Mouse (Mus musculus) right cerebral cortex, postnatal 25 days (tissue): ENCODE data around the gene Pdzd7.

Experiments used
- DNase-seq: peaks from one replicate; pipeline ENCODE4 v3.0.0; 2022

The Pdzd7 gene

GRCm38 (mm10) chr19:45045651-45046050 lies at the start of gene Pdzd7:
Gene Pdzd7, minus strand, starts transcription at chr19:45045717.
- no peak for DNase-seq

GRCm38 (mm10) chr19:45081841-45082550 lies 36.5 kb upstream of the Pdzd7 start:
- no peak for DNase-seq

GRCm38 (mm10) chr19:45081279-45081678 lies 35.8 kb upstream of the Pdzd7 start:
- DNase-seq = peak; percentile 42

- DNase-seq = no peak
Measured at GRCm38 (mm10) chr19:45080711-45081110, 35.2 kb upstream of the Pdzd7 start.

- peak; percentile 52 for DNase-seq
Measured at GRCm38 (mm10) chr19:45079769-45080515, 34.4 kb upstream of the Pdzd7 start.

GRCm38 (mm10) chr19:45078971-45079764 lies 33.7 kb upstream of the Pdzd7 start:
- no peak for DNase-seq

GRCm38 (mm10) chr19:45077742-45078645 lies 32.5 kb upstream of the Pdzd7 start:
- no peak for DNase-seq

DNA sequence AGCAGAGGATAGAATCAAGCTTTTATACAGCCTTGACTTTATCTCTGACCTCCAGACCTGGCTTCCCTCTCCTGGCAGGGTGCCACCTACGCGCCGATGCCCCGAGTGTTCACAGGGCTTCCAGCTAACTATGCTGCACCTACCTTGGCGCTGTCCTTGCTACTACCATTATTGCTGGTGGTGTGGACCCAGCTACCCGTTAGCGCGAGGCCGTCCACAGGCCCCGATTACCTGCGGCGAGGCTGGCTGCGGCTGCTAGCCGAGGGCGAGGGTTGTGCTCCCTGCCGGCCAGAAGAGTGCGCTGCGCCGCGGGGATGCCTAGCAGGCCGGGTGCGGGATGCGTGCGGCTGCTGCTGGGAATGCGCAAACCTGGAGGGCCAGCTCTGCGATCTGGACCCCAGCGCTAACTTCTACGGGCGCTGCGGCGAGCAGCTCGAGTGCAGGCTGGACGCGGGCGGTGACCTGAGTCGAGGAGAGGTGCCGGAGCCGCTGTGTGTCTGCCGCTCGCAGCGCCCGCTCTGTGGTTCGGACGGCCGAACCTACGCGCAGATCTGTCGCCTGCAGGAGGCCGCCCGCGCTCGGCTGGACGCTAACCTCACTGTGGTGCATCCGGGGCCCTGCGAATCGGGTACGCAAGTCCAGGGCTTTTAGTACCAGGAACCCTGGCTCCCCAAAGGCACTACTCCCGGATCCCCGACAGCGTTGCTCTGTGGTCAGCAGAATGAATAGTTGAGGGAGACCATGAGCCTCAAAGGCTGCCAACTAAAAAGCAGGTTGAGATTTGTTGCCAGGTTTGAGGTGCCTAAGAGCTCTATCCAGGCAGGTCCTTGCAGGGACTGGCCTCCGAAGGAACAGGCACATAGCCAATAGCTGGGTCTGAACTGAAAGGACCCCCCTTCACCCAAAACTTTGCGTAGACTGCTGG lies 31.3 kb upstream of the Pdzd7 start:
- DNase-seq = peak; percentile 47

- DNase-seq = no peak
Measured at GRCm38 (mm10) chr19:45076036-45076575, 30.6 kb upstream of the Pdzd7 start.

DNA sequence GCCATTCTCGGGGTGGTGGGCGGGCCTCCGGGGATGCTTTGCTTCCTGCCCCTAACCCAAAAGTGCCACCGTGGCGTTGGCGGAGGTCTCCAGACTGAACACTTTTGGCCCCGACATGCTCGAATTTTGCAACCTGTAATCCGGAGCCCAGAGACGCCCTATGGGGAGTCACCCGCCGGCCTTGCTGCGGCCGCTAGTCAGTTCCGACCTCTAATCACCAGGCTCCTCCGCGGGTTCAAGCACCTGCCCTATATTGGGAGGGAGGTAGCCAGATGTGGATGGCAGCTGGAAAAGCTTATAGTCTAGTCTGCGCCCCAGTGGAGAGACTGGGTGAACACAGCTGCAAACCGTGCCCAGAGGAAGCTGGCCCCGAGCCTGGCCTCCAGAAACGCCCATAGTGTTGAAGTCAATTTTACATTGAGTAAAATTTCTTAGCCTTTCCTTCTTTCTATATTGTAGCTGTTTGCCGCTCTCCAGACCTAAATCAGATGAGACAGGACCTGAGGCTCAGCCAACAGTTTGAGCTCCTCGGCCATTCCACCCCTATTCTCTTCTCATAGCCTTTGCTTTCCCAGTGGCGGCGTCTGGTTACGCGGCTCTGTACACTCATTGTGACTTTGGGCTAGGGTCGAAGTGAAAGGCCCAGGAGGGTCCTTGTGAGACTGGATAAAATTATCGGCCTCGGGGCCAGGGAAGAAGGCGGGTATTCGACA lies 30.0 kb upstream of the Pdzd7 start:
- DNase-seq = no peak

GRCm38 (mm10) chr19:45074580-45075322 lies 29.2 kb upstream of the Pdzd7 start, which contains the start of gene Kazald1:
Gene Kazald1, plus strand, starts transcription at chr19:45075241.
- DNase-seq = peak; percentile 91

GRCm38 (mm10) chr19:45073871-45074542 lies 28.5 kb upstream of the Pdzd7 start:
- DNase-seq = peak; percentile 73

DNA sequence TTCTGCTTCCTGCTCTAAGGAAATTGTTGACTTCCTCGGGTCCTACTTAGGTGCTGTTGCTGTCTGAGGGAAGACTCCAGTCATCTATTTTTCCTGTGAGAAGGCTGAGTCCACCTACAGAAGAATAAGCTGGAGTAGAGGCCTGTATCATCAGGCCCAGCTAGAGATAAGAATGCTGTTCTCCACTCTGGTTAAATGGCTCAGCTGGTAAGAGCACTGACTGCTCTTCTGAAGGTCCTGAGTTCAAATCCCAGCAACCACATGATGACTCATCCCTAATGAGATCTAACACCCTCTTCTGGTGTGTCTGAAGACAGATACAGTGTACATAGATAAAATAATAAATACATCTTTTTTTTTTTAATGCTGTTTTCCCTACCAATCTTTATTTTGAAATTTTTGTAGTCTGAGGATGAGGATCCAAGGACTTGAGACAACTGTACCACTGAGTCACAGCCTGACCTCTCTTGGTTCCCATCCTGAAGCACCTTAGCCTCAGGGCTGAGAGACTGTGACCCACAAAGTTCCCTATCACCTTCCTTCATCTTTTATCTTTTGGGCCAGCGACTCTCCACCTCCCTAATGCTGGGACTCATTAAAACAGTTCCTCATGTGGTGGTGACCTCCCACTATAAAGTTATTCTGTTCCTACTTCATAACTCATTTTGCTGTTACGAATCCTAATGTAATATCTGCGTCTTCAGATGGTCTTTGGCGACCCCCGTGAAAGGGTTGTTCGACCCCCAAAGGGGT lies 22.4 kb upstream of the Pdzd7 start:
- DNase-seq = no peak

GRCm38 (mm10) chr19:45067170-45067569 lies 21.7 kb upstream of the Pdzd7 start:
- no peak for DNase-seq

- DNase-seq = no peak
Measured at GRCm38 (mm10) chr19:45065226-45065625, 19.7 kb upstream of the Pdzd7 start.

DNA sequence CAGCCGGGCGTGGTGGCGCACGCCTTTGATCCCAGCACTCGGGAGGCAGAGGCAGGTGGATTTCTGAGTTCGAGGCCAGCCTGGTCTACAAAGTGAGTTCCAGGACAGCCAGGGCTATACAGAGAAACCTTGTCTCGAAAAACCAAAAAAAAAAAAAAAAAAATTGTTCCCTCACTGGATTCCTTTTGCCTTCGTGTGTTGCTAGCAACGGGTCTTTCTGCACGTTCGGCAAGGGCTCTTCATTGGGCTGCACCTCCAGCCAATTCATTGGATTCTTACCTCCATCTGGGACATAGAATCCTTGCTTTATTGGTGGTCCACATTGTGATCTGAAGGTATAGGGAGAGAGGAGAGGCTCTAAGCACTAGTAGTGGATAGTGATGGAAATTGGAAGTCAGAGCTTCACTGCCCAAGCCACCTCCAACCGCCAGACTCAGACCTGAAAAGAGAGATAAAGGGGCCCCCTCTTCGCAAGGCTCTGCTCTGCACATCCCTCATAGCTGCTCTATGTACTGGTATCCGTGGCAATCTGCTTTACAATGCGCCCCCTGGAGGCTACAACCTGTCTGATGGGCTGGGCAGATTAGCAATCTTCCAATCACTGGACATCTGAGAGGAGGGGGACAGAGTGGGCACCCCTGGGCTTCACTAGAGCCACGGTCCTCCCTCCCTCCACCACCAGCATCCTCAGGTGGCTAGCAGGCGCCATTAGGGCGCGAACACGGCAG lies 18.2 kb upstream of the Pdzd7 start:
- no peak for DNase-seq

- DNase-seq = no peak
Measured at GRCm38 (mm10) chr19:45058841-45059240, 13.3 kb upstream of the Pdzd7 start.
